9 mouse cellular contexts compared by ENCODE assay signal in the genomic region with DNA sequence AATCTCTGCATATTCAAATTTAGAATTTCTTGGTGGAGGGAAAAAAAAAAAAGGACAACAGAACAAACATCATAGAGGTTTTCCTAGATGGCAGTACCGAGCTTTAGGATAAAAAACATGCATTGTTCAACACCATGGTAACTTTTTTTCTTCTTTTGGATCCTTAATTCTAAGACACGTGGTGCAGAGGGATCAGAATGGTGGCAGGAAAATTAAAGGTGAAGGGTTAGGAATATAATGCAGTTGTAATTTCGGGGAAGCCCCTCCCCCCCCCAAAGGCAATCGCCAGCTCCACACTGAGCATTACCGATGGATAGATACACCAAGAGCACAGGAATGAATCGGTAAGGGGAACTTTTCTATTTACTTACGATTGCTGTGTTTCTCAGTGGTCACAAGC. TPM values are rescaled to one million over a fixed set of nuclear protein-coding genes. Genes with fewer than 3 reads are reported as not detected.
DNase-seq lines count a peak whose midpoint lies in the region; ATAC-seq and TF ChIP-seq lines count a peak whose summit lies in the region.
"Had no signal": no experiment of that assay in that cellular context is flagged by ENCODE, and none has a peak within 500 bp of the region (broad histone marks: within the 10 kb centered on the region; RNA-seq: fewer than 3 reads in every experiment).

No protein-coding gene starts in this region.

- 1% methylated on average over 7 of the region's 7 CpGs for WGBS in lung, embryonic 14.5 days
- under 1% methylated on average over 7 of the region's 7 CpGs for WGBS in forebrain, embryonic 14.5 days
- 2% methylated on average over 7 of the region's 7 CpGs for WGBS in limb, embryonic 14.5 days
- 2% methylated on average over 7 of the region's 7 CpGs for WGBS in stomach, embryonic 15.5 days

- TF ChIP-seq CTCF in lung, embryonic 14.5 days (IDR thresholded peaks at IDR 0.05; ENCODE audit: low read depth): 0 out of 2 replicates have a peak, but pooled peaks have one; percentile 8

- peaks cover 11% of the 10 kb centered on the region for H3K4me1 ChIP-seq in lung, embryonic 14.5 days (ENCODE audit: insufficient read depth)
- peaks cover 30% of the 10 kb centered on the region for H3K4me1 ChIP-seq in forebrain, embryonic 14.5 days (ENCODE audit: control insufficient read depth, insufficient read depth, low read length)
- peaks cover 18% of the 10 kb centered on the region for H3K4me1 ChIP-seq in limb, embryonic 14.5 days (ENCODE audit: control insufficient read depth, insufficient read depth, low read length)
- H3K4me1 ChIP-seq in stomach, embryonic 15.5 days: peaks cover 19% of the 10 kb centered on the region

- H3K4me3 ChIP-seq in lung, embryonic 14.5 days (ENCODE audit: low read depth, low read length): peak overlapping the region; percentile 73
- peak overlapping the region; percentile 81 for H3K4me3 ChIP-seq in forebrain, embryonic 14.5 days (ENCODE audit: low read depth, low read length)
- peak overlapping the region; percentile 95 for H3K4me3 ChIP-seq in limb, embryonic 14.5 days (replicated peaks; ENCODE audit: low read length)
- H3K4me3 ChIP-seq in stomach, embryonic 15.5 days (replicated peaks): peak overlapping the region; percentile 69

- peaks cover 36% of the 10 kb centered on the region for H3K27me3 ChIP-seq in lung, embryonic 14.5 days (ENCODE audit: insufficient read depth, low read length)
- H3K27me3 ChIP-seq in forebrain, embryonic 14.5 days (replicated peaks; ENCODE audit: control insufficient read depth, insufficient read depth, low read length): peaks cover 3% of the 10 kb centered on the region; the same call in 1 of the 2 replicates
- no peaks in the 10 kb centered on the region for H3K27me3 ChIP-seq in limb, embryonic 14.5 days (ENCODE audit: control insufficient read depth, insufficient read depth, low read length)
- peaks cover 15% of the 10 kb centered on the region; the same call in 1 of the 2 replicates for H3K27me3 ChIP-seq in stomach, embryonic 15.5 days (replicated peaks)

- DNase-seq in lung, embryonic 14.5 days: peak; percentile 63
- DNase-seq in lung, postnatal 4 days: no peak
- DNase-seq in forebrain, embryonic 14.5 days (ENCODE audit: low spot score): peak; percentile 50
- DNase-seq in limb, embryonic 14.5 days (ENCODE audit: low spot score): peak; percentile 16
- DNase-seq in layer of hippocampus, postnatal 25 days (ENCODE audit: extremely low spot score in 1 of 2, low spot score in 1 of 2): no peak
- no peak for DNase-seq in thymus, postnatal 14 days

- no peaks in the 10 kb centered on the region for H3K9me3 ChIP-seq in lung, embryonic 14.5 days (ENCODE audit: low read depth, low read length)
- no peaks in the 10 kb centered on the region for H3K9me3 ChIP-seq in forebrain, embryonic 14.5 days (replicated peaks; ENCODE audit: control insufficient read depth, low read length)
- H3K9me3 ChIP-seq in limb, embryonic 14.5 days (ENCODE audit: control insufficient read depth, low read length): no peaks in the 10 kb centered on the region
- H3K9me3 ChIP-seq in stomach, embryonic 15.5 days: no peaks in the 10 kb centered on the region

- no peak for ATAC-seq in lung, embryonic 14.5 days (ENCODE audit: insufficient read depth)
- no peak for ATAC-seq in forebrain, embryonic 14.5 days
- no peak for ATAC-seq in limb, embryonic 14.5 days (ENCODE audit: low FRiP score, low read depth)
- no peak for ATAC-seq in stomach, embryonic 15.5 days (ENCODE audit: insufficient read depth, low FRiP score, low read depth)
- no peak for ATAC-seq in erythroblast, adult 5-6 weeks (replicated peaks; ENCODE audit: low FRiP score, poor library complexity, severe bottlenecking)

- peak overlapping the region; percentile 77 for H3K4me2 ChIP-seq in lung, embryonic 14.5 days
- peak overlapping the region; percentile 90 for H3K4me2 ChIP-seq in forebrain, embryonic 14.5 days (ENCODE audit: low read length)
- peak overlapping the region; percentile 71 for H3K4me2 ChIP-seq in limb, embryonic 14.5 days (replicated peaks; ENCODE audit: low read depth, low read length, severe bottlenecking)
- peak overlapping the region; percentile 93 for H3K4me2 ChIP-seq in stomach, embryonic 15.5 days

- H3K36me3 ChIP-seq in lung, embryonic 14.5 days (ENCODE audit: insufficient read depth): no peaks in the 10 kb centered on the region
- no peaks in the 10 kb centered on the region for H3K36me3 ChIP-seq in forebrain, embryonic 14.5 days (ENCODE audit: control insufficient read depth, insufficient read depth, low read length)
- H3K36me3 ChIP-seq in limb, embryonic 14.5 days (ENCODE audit: control insufficient read depth, insufficient read depth, low read length): peaks cover 27% of the 10 kb centered on the region
- no peaks in the 10 kb centered on the region for H3K36me3 ChIP-seq in stomach, embryonic 15.5 days

- H3K27ac ChIP-seq in lung, embryonic 14.5 days (ENCODE audit: low read depth): peak overlapping the region; percentile 98; the same call in 1 of the 2 replicates
- 0 out of 2 replicates have a peak overlapping the region, but pooled peaks have one; percentile 96 for H3K27ac ChIP-seq in forebrain, embryonic 14.5 days (ENCODE audit: low read depth, low read length)
- H3K27ac ChIP-seq in limb, embryonic 14.5 days (replicated peaks; ENCODE audit: low read depth, low read length): peak overlapping the region; percentile 100
- peak overlapping the region; percentile 98; the same call in 1 of the 2 replicates for H3K27ac ChIP-seq in stomach, embryonic 15.5 days

- H3K9ac ChIP-seq in lung, embryonic 14.5 days: peak overlapping the region; percentile 89
- peak overlapping the region; percentile 95 for H3K9ac ChIP-seq in forebrain, embryonic 14.5 days (ENCODE audit: low read length)
- H3K9ac ChIP-seq in limb, embryonic 14.5 days (ENCODE audit: low read depth, low read length, severe bottlenecking): peak overlapping the region; percentile 100
- peak overlapping the region; percentile 87; the same call in 1 of the 2 replicates for H3K9ac ChIP-seq in stomach, embryonic 15.5 days

- TF ChIP-seq POLR2A in limb, embryonic 14.5 days (IDR thresholded peaks at IDR 0.05; ENCODE audit: borderline replicate concordance, extremely low read depth, insufficient read depth, insufficient read length): no peak

RNA-seq across cellular contexts. Expression of a gene that starts 2.2 kb away (rescaled TPM):
- polyA plus RNA-seq in lung, embryonic 14.5 days (2014; fragmentation: Nextera tagmentation; extraction: Ambion mirVana): 31.0 and 32.1 TPM in 2 replicates
- 30.5 and 40.6 TPM in 2 replicates for polyA plus RNA-seq in forebrain, embryonic 14.5 days (2014; fragmentation: Nextera tagmentation; extraction: Ambion mirVana)
- 385 and 686 TPM in 2 replicates for polyA plus RNA-seq in limb, embryonic 14.5 days (2012; rRNA removed)
- polyA plus RNA-seq in limb, embryonic 14.5 days (2014; fragmentation: Nextera tagmentation; extraction: Ambion mirVana): 406 and 517 TPM in 2 replicates
- 98.6 and 104 TPM in 2 replicates for polyA plus RNA-seq in stomach, embryonic 15.5 days (2015; fragmentation: Nextera tagmentation; extraction: Ambion mirVana)
- total RNA-seq in layer of hippocampus, postnatal 25 days (2021): 10 to 100 TPM; 12.3 to 13.7 TPM
- not detected in 2 replicates for total RNA-seq in erythroblast, adult 5-6 weeks (2015; ENCODE audit: low replicate concordance)
- total RNA-seq in erythroblast, adult 5-6 weeks (2017; ENCODE audit: low replicate concordance): not detected in 2 replicates
- total RNA-seq: neutrophil, adult 5-6 weeks had no signal

Comparison
In these comparisons a context has a peak if more than half of its experiments do, and no peak if none do; other contexts are left out.
1. DNase-seq: peak in lung, embryonic 14.5 days (single experiment), forebrain, embryonic 14.5 days (single experiment) and limb, embryonic 14.5 days (single experiment); none in lung, postnatal 4 days (0 of 2), layer of hippocampus, postnatal 25 days (0 of 2) and thymus, postnatal 14 days (single experiment).
2. Peak in every context shown above with its lines, with median percentiles within 50 percentile points of each other: H3K27ac ChIP-seq, H3K4me2 ChIP-seq, H3K4me3 ChIP-seq and H3K9ac ChIP-seq.